Mouse (Mus musculus) kidney, embryonic 14.5 days (tissue): Measurements from ENCODE around the gene Ppp1r3c. TPM values are rescaled to one million over a fixed set of nuclear protein-coding genes. Genes with fewer than 3 reads are reported as not detected.

Experiments
- ATAC-seq: fragments of 200-750 bp; cut with Nextera tagmentation; 2 replicates; pipeline ENCODE4 v1.8.0; 2017; ENCODE audit warnings: moderate number of reproducible peaks, mild to moderate bottlenecking, moderate TSS enrichment, moderate library complexity; ENCODE audit not compliant: low FRiP score, low TSS enrichment
- H3K27ac ChIP-seq: fragments of 300-500 bp; sonication (generic); 2 replicates; pipeline ENCODE4 v1.5.1; 2014; ENCODE audit warnings: low read depth, mild to moderate bottlenecking, low read length, moderate library complexity, mixed read lengths
- H3K27me3 ChIP-seq: fragments of 300-500 bp; sonication (generic); 2 replicates; pipeline ENCODE4 v1.6.1; 2014; ENCODE audit warnings: mild to moderate bottlenecking, low read length; ENCODE audit not compliant: control insufficient read depth, insufficient read depth
- H3K36me3 ChIP-seq: fragments of 300-500 bp; sonication (generic); 2 replicates; pipeline ENCODE4 v1.6.1; 2014; ENCODE audit warnings: low read length, mixed read lengths; ENCODE audit not compliant: control insufficient read depth, insufficient read depth
- H3K4me1 ChIP-seq: fragments of 300-500 bp; sonication (generic); 2 replicates; pipeline ENCODE4 v1.6.1; 2014; ENCODE audit warnings: low read length, mixed read lengths; ENCODE audit not compliant: control insufficient read depth, insufficient read depth
- H3K4me2 ChIP-seq: fragments of 300-500 bp; sonication (generic); replicated peaks from 2 replicates; pipeline ENCODE4 v1.6.1; 2014; ENCODE audit warnings: low read depth, mild to moderate bottlenecking, low read length
- H3K4me3 ChIP-seq: fragments of 300-500 bp; sonication (generic); 2 replicates; pipeline ENCODE4 v1.5.1; 2014; ENCODE audit warnings: mild to moderate bottlenecking, low read length
- H3K9ac ChIP-seq: fragments of 300-500 bp; sonication (generic); 2 replicates; pipeline ENCODE4 v1.6.1; 2014; ENCODE audit warnings: low read depth, mild to moderate bottlenecking, low read length, moderate library complexity
- H3K9me3 ChIP-seq: fragments of 300-500 bp; sonication (generic); 2 replicates; pipeline ENCODE4 v1.6.1; 2016; ENCODE audit warnings: low read length; ENCODE audit not compliant: control insufficient read depth
- WGBS: fragments of 180-500 bp; shearing (Covaris S2); extraction: QIAGEN DNeasy Blood & Tissue Kit; methylation state at CpG from one replicate; pipeline ENCODE4 v1.1.7; 2014; 5-methylcytosine and 5-hydroxymethylcytosine counted together
- polyA plus RNA-seq: library from polyadenylated mRNA; unstranded; fragments of >200 nt; fragmentation: Nextera tagmentation; extraction: Ambion mirVana; gene quantifications from 2 replicates; pipeline ENCODE4 v1.2.1, GENCODE M21; 2014

Ppp1r3c gene
- polyA plus RNA-seq, 1 experiment from 2014 or later, result 16.7 TPM

DNA sequence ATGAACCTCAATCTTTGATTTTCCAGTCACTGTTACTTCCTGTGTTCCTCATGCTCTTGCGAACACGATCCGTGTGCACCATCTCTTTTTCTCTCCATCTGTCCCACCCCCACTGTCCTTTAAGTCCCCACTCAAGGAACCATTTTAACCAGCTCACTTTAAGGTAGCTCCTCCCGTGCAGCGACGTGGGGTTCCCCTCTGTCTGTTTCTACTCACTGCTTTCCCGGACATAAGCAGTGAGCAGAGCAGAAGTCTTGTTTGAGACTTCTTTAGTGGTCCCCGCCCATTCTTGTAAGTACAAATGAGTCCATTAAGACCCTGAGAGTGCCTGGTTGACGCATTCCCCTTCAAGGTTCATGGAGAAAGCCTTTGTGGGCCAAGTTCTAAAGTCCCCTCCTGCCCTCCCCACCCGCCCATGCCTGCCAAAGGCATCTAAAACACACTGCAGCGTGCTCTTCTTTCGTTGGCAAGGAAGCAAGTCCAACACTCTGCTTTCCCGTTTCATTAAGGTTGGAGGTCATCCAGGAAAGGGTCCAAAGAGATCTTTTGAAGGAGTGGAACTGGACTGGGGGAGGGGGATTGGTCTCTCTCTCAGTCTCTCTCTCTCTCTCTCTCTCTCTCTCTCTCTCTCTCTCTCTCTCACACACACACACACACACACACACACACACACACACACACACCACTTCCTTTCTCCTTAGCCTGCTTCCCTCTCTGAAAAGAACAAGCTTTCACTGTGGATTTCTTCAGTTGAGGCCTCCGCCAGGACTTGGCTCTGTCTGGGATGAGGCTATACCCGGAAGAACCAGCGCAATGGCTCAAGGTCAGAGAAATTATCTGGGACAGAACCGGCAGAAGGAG lies 30.9 kb downstream of the Ppp1r3c start:
- no peaks in the 10 kb centered on the region for H3K9me3 ChIP-seq
- H3K4me1 ChIP-seq, result no peaks in the 10 kb centered on the region
- H3K9ac ChIP-seq, result no peak overlapping the region
- H3K27me3 ChIP-seq, result no peaks in the 10 kb centered on the region
- ATAC-seq, result no peak
- no peaks in the 10 kb centered on the region for H3K36me3 ChIP-seq
- WGBS, result 81% methylated on average over 17 of the region's 17 CpGs
- H3K27ac ChIP-seq, result no peak overlapping the region
- no peak overlapping the region for H3K4me3 ChIP-seq
- H3K4me2 ChIP-seq, result no peak overlapping the region

DNA sequence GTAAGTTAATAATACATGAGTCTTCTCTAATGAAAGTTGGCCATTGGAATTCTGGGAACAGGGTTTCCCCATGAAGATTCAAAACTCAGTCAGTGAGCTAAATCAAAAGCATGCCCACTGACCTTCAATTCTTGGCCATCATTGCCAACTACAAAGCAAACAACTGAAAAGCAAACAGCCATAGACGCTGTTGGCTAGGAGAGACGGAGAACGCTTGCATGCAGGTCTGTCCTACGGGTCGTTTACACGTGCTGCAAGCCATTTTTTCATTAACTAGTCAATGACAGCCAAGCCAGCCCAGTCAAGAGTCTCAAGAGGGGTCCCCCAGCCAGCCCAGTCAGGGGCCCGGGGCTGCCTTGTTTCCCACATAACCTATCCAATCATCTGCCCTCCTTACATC lies 31.7 kb downstream of the Ppp1r3c start:
- ATAC-seq, result no peak
- H3K27ac ChIP-seq, result no peak overlapping the region
- no peaks in the 10 kb centered on the region for H3K9me3 ChIP-seq
- no peaks in the 10 kb centered on the region for H3K27me3 ChIP-seq
- H3K9ac ChIP-seq, result no peak overlapping the region
- no peak overlapping the region for H3K4me2 ChIP-seq
- no peaks in the 10 kb centered on the region for H3K36me3 ChIP-seq
- H3K4me1 ChIP-seq, result no peaks in the 10 kb centered on the region
- no peak overlapping the region for H3K4me3 ChIP-seq
- WGBS, result 86% methylated on average over 7 of the region's 7 CpGs

DNA sequence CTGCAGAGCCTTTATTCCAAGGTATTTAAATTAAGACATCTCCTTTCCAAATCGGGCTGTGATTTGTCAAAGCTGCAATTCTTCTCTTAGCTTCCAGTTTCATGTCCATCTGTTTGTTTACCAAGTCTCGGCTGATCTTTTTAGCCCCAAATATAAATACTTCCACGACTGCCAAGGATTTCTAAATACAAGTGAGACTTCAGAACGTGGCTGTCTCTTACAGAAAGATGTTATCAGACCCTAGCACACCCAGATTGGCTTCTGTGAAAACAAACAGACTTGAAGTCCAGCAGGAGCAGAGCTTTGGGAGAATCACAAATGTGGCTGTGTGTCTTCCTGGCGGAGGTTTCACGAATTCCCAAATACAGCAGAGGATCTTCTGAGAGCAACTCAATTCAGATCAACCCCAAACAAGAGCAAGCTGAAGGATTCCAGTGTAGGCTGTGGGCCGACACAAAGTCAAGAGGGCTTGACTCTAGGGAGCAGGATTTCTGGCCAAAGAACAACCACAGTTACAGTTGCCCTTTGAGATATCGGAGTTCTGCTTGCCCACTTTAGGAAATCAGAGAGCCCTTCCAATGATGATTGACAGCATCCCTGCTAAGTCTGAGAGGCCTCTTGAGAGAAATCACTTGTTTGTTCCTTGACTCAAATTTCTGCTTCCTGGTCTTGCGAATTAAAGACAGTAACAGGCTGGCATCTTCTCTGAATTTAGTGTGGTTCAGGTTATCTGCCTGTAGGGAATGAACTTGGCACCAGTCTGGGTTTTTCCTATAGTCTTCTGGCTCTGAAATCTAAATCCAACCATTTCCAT lies 34.4 kb downstream of the Ppp1r3c start:
- Histone ChIP-seq H3K9me3 (no peaks in the 10 kb centered on the region), H3K4me1 (peaks cover 2% of the 10 kb centered on the region; the same call in 1 of the 2 replicates), H3K27me3 (no peaks in the 10 kb centered on the region), H3K36me3 (no peaks in the 10 kb centered on the region), H3K4me3 (no peak overlapping the region), H3K4me2 (no peak overlapping the region), H3K27ac (no peak overlapping the region), H3K9ac (no peak overlapping the region)
- no peak for ATAC-seq
- WGBS, result 49% methylated on average over 9 of the region's 9 CpGs

DNA sequence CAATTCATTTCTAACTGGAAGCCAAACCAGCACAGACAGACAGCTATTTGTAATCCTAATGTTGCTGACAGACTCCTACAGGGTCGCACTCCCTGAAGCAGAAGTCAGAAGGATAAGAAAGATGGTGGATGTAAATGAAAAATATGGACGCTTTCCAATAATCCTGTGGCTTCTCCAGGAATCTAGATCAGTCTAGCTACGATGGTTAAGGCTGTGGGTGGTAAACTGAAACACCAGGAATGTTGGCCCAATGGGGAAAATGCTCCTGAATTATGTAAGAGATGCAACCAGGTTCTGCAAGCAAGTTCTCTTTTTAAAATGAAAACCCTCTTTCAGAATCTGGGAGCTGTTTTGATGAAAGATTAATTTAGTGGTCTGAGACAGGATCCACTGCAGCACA lies 35.1 kb downstream of the Ppp1r3c start:
- ATAC-seq, result no peak
- WGBS, result 77% methylated on average over 3 of the region's 3 CpGs
- no peak overlapping the region for H3K4me3 ChIP-seq
- no peaks in the 10 kb centered on the region for H3K36me3 ChIP-seq
- no peaks in the 10 kb centered on the region for H3K27me3 ChIP-seq
- H3K4me2 ChIP-seq, result no peak overlapping the region
- H3K27ac ChIP-seq, result no peak overlapping the region
- H3K4me1 ChIP-seq, result peaks cover 7% of the 10 kb centered on the region; the same call in 1 of the 2 replicates
- no peak overlapping the region for H3K9ac ChIP-seq
- H3K9me3 ChIP-seq, result no peaks in the 10 kb centered on the region

DNA sequence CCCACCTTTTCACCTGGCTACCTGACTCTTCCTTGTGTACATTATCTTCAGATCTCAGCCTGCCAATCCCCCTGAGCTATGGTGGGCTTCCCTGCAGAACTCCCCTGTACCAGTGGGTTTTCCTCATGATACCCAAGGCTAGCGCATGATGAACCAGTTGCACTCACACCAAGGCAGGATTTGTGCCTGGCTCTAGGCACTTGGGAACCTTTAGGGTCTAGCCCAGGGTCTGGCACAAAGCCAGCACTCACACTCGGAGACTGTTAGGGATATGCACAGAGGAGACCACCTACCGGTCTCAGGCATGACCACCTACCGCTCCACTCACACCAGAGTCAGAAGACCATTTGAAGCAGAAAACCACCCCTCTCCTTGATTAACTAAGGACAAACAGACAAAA lies 35.5 kb downstream of the Ppp1r3c start:
- 82% methylated on average over 4 of the region's 4 CpGs for WGBS
- no peaks in the 10 kb centered on the region for H3K36me3 ChIP-seq
- no peaks in the 10 kb centered on the region for H3K9me3 ChIP-seq
- peaks cover 7% of the 10 kb centered on the region; the same call in 1 of the 2 replicates for H3K4me1 ChIP-seq
- ATAC-seq, result no peak
- no peak overlapping the region for H3K4me2 ChIP-seq
- no peak overlapping the region for H3K4me3 ChIP-seq
- no peak overlapping the region for H3K9ac ChIP-seq
- H3K27ac ChIP-seq, result no peak overlapping the region
- no peaks in the 10 kb centered on the region for H3K27me3 ChIP-seq

DNA sequence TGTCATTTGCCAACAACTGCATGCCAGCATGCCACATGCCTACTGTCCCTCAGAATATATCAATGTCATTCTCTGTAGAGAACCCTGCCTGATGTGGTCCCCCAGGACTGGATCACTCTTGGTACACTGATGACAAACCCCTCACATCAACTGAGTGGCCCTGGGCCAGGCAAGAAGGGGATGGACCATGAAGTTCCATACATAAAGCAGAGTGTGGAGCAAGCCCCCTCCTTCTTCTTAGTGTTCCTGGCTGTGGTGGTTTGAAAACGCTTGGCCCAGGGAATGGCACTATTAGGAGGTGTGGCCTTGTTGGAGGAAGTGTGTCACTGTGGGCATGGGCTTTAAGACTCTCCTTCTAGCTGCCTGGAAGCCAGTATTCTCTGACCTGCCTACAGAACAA lies 37.3 kb downstream of the Ppp1r3c start:
- no peak overlapping the region for H3K27ac ChIP-seq
- H3K4me1 ChIP-seq, result peaks cover 10% of the 10 kb centered on the region; the same call in 1 of the 2 replicates
- no peaks in the 10 kb centered on the region for H3K9me3 ChIP-seq
- no peak overlapping the region for H3K4me3 ChIP-seq
- no peaks in the 10 kb centered on the region for H3K27me3 ChIP-seq
- H3K9ac ChIP-seq, result no peak overlapping the region
- WGBS, result 82% methylated on average over 1 of the region's 1 CpGs
- H3K36me3 ChIP-seq, result no peaks in the 10 kb centered on the region
- ATAC-seq, result no peak
- H3K4me2 ChIP-seq, result no peak overlapping the region

DNA sequence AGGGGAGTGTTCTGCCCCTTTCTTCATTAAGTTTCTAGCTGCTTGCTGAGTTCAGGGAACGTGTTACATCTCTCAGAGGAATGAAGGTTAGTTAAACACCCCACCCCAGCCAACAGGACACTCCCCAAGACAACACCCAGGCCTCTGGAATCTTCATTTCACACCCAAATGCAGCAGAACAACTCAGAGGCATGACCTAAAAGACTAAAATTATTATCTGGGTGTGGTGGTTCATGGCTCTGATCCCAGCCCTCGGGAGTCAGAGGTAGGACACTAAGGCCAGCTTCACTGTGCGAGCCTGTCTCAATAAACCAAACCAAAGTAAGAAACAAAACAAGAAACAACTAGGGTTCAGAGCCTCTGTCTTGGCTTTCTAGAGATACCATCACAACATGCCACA lies 38.3 kb downstream of the Ppp1r3c start:
- H3K9ac ChIP-seq, result no peak overlapping the region
- H3K4me3 ChIP-seq, result no peak overlapping the region
- no peaks in the 10 kb centered on the region for H3K27me3 ChIP-seq
- no peak overlapping the region for H3K4me2 ChIP-seq
- no peaks in the 10 kb centered on the region for H3K9me3 ChIP-seq
- H3K27ac ChIP-seq, result no peak overlapping the region
- H3K4me1 ChIP-seq, result peaks cover 10% of the 10 kb centered on the region; the same call in 1 of the 2 replicates
- no peak for ATAC-seq
- no peaks in the 10 kb centered on the region for H3K36me3 ChIP-seq
- WGBS, result 53% methylated on average over 3 of the region's 3 CpGs

DNA sequence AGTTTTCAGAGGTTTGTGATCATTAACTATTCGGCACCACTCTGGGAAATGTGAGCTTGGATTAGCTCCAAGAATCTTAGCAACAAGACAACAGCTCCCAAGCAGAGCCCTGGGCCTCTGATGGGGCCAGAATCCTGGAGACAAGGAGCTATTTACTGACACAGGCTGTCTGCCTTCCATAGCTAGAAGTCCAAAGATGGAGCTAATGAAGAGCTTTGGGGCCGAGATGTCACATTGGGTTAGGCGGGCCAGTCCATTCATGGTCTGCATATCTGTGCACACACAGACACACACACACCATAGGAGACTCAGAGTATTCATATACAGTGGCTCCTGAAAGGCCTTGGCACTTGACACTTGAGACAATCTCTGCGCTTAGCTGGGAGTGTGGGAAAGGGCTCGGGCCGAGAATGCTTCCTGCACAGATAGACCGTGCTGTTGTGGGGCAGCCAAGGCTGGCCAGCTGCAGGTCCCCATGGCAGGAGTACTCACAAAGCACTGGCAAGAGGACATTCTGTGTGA lies 39.8 kb downstream of the Ppp1r3c start:
- ATAC-seq, result 0 out of 2 replicates have a peak, but pooled peaks have one; percentile 28
- WGBS, result 68% methylated on average over 7 of the region's 7 CpGs
- H3K4me3 ChIP-seq, result no peak overlapping the region
- peak overlapping the region; percentile 52; the same call in 1 of the 2 replicates for H3K27ac ChIP-seq
- H3K9ac ChIP-seq, result no peak overlapping the region
- H3K36me3 ChIP-seq, result no peaks in the 10 kb centered on the region
- no peak overlapping the region for H3K4me2 ChIP-seq
- H3K27me3 ChIP-seq, result no peaks in the 10 kb centered on the region
- no peaks in the 10 kb centered on the region for H3K9me3 ChIP-seq
- peaks cover 10% of the 10 kb centered on the region; the same call in 1 of the 2 replicates for H3K4me1 ChIP-seq
